Mouse (Mus musculus): ENCODE measurements around the gene Iars. TPM values are rescaled to one million over a fixed set of nuclear protein-coding genes. Genes with fewer than 3 reads are reported as not detected.

Gene Iars
- polyA plus RNA-seq (2012; rRNA removed) (54.9 and 61.8 TPM in 2 replicates), polyA plus RNA-seq (2014; fragmentation: Nextera tagmentation; extraction: Ambion mirVana) (68.3 and 73.1 TPM in 2 replicates)

- peak within 1 kb of the TSS; percentile 76 for H3K4me2 ChIP-seq (replicated peaks; ENCODE audit: low read depth, low read length, severe bottlenecking)
- peaks cover 16% of the 10 kb centered on the region for H3K36me3 ChIP-seq (ENCODE audit: control insufficient read depth, insufficient read depth, low read length)
- DNase-seq (ENCODE audit: low spot score) (peak; percentile 95), ATAC-seq (ENCODE audit: low FRiP score, low read depth) (peak; percentile 100)
- H3K9ac ChIP-seq (ENCODE audit: low read depth, low read length, severe bottlenecking), result peak within 1 kb of the TSS; percentile 75
- TF ChIP-seq POLR2A (IDR thresholded peaks at IDR 0.05; ENCODE audit: borderline replicate concordance, extremely low read depth, insufficient read depth, insufficient read length), result peak; percentile 61; the same call in 1 of the 2 replicates
- peaks cover 9% of the 10 kb centered on the region for H3K4me1 ChIP-seq (ENCODE audit: control insufficient read depth, insufficient read depth, low read length)
- 6% methylated on average over 25 of the region's 26 CpGs for WGBS
- H3K27me3 ChIP-seq (ENCODE audit: control insufficient read depth, insufficient read depth, low read length), result no peaks in the 10 kb centered on the region
- H3K4me3 ChIP-seq (replicated peaks; ENCODE audit: low read length), result peak within 1 kb of the TSS; percentile 71
- H3K27ac ChIP-seq (replicated peaks; ENCODE audit: low read depth, low read length), result peak within 1 kb of the TSS; percentile 70
- H3K9me3 ChIP-seq (ENCODE audit: control insufficient read depth, low read length), result no peaks in the 10 kb centered on the region
These were observed at the start of gene Iars for GRCm38 (mm10) chr13:49681351-49682232. Iars (plus strand) TSS chr13:49682100.

DNA sequence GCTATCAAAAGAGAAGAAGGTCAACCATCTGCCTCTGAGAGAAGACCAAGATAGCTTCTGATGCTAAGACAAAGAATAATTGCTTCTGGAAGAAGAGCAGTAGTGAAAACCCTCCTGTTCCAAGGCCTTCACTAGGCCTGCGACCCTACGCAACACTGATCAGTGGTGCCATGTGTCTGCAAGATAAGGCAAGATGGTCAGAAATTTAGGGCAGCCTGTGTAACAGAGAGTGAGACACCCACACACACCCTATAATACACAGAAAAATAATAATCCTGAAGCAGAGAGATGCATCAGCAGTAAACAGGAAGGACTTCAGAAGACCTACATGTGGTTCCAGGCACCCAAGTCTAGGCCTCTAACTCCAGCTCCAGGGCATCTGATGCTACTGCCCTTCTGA is 41.9 kb upstream of the Iars start:
- Histone ChIP-seq H3K4me1 (ENCODE audit: control insufficient read depth, insufficient read depth, low read length) (peaks cover 2% of the 10 kb centered on the region; the same call in 1 of the 2 replicates), H3K4me3 (replicated peaks; ENCODE audit: low read length) (no peak overlapping the region), H3K27me3 (ENCODE audit: control insufficient read depth, insufficient read depth, low read length) (no peaks in the 10 kb centered on the region), H3K9ac (ENCODE audit: low read depth, low read length, severe bottlenecking) (no peak overlapping the region), H3K36me3 (ENCODE audit: control insufficient read depth, insufficient read depth, low read length) (0 out of 2 replicates have a peak, but pooled peaks cover 4% of the 10 kb centered on the region), H3K4me2 (replicated peaks; ENCODE audit: low read depth, low read length, severe bottlenecking) (no peak overlapping the region), H3K9me3 (ENCODE audit: control insufficient read depth, low read length) (no peaks in the 10 kb centered on the region), H3K27ac (replicated peaks; ENCODE audit: low read depth, low read length) (no peak overlapping the region)
- WGBS, result 96% methylated on average over 2 of the region's 2 CpGs
- no peak for TF ChIP-seq POLR2A (IDR thresholded peaks at IDR 0.05; ENCODE audit: borderline replicate concordance, extremely low read depth, insufficient read depth, insufficient read length)
- ATAC-seq (ENCODE audit: low FRiP score, low read depth), result no peak
- no peak for DNase-seq (ENCODE audit: low spot score)

GRCm38 (mm10) chr13:49642650-49643049 is 39.2 kb upstream of the Iars start:
- no peaks in the 10 kb centered on the region for H3K36me3 ChIP-seq (ENCODE audit: control insufficient read depth, insufficient read depth, low read length)
- no peaks in the 10 kb centered on the region for H3K9me3 ChIP-seq (ENCODE audit: control insufficient read depth, low read length)
- no peak for ATAC-seq (ENCODE audit: low FRiP score, low read depth)
- no peak overlapping the region for H3K4me2 ChIP-seq (replicated peaks; ENCODE audit: low read depth, low read length, severe bottlenecking)
- no peak for TF ChIP-seq POLR2A (IDR thresholded peaks at IDR 0.05; ENCODE audit: borderline replicate concordance, extremely low read depth, insufficient read depth, insufficient read length)
- H3K4me3 ChIP-seq (replicated peaks; ENCODE audit: low read length), result no peak overlapping the region
- H3K4me1 ChIP-seq (ENCODE audit: control insufficient read depth, insufficient read depth, low read length), result peaks cover 2% of the 10 kb centered on the region; the same call in 1 of the 2 replicates
- no peak overlapping the region for H3K27ac ChIP-seq (replicated peaks; ENCODE audit: low read depth, low read length)
- no peak for DNase-seq (ENCODE audit: low spot score)
- no peaks in the 10 kb centered on the region for H3K27me3 ChIP-seq (ENCODE audit: control insufficient read depth, insufficient read depth, low read length)
- H3K9ac ChIP-seq (ENCODE audit: low read depth, low read length, severe bottlenecking), result no peak overlapping the region
- 77% methylated on average over 6 of the region's 6 CpGs for WGBS

GRCm38 (mm10) chr13:49643669-49644362 is 38.1 kb upstream of the Iars start:
- Histone ChIP-seq H3K4me3 (replicated peaks; ENCODE audit: low read length) (no peak overlapping the region), H3K4me1 (ENCODE audit: control insufficient read depth, insufficient read depth, low read length) (peaks cover 2% of the 10 kb centered on the region; the same call in 1 of the 2 replicates), H3K4me2 (replicated peaks; ENCODE audit: low read depth, low read length, severe bottlenecking) (no peak overlapping the region), H3K36me3 (ENCODE audit: control insufficient read depth, insufficient read depth, low read length) (no peaks in the 10 kb centered on the region), H3K9ac (ENCODE audit: low read depth, low read length, severe bottlenecking) (no peak overlapping the region), H3K9me3 (ENCODE audit: control insufficient read depth, low read length) (no peaks in the 10 kb centered on the region), H3K27me3 (ENCODE audit: control insufficient read depth, insufficient read depth, low read length) (no peaks in the 10 kb centered on the region), H3K27ac (replicated peaks; ENCODE audit: low read depth, low read length) (no peak overlapping the region)
- ATAC-seq (ENCODE audit: low FRiP score, low read depth) (no peak), DNase-seq (ENCODE audit: low spot score) (no peak)
- TF ChIP-seq POLR2A (IDR thresholded peaks at IDR 0.05; ENCODE audit: borderline replicate concordance, extremely low read depth, insufficient read depth, insufficient read length), result no peak

Measured in limb, embryonic 14.5 days (tissue).